Mouse (Mus musculus): ENCODE results near the gene Dnah11.

- no peak for TF ChIP-seq CTCF (IDR thresholded peaks at IDR 0.05; ENCODE audit: borderline replicate concordance, extremely low read depth, insufficient read depth, insufficient read length)
- TF ChIP-seq POLR2A (IDR thresholded peaks at IDR 0.05; ENCODE audit: borderline replicate concordance, extremely low read depth, insufficient read depth, insufficient read length, poor library complexity, severe bottlenecking) = no peak
Measured at GRCm38 (mm10) chr12:117872265-117872664, 326.6 kb downstream of the Dnah11 start.
